Mouse (Mus musculus) T-helper 2 cell (primary cell): ENCODE measurements around the gene Tgm4.

ENCODE experiments used
- in situ Hi-C: fragments of 300-600 bp; cut with MboI, MseI; formaldehyde crosslinking; loops from one replicate; pipeline ENCODE4 v1.15.1; 2025; ENCODE audit warnings: high pct_unique_total_duplicates

The Tgm4 gene

GRCm38 (mm10) chr9:123034426-123034825, at the start of gene Tgm4:
Tgm4 (plus strand) TSS chr9:123034726.
- in situ Hi-C loops = no loop called here

GRCm38 (mm10) chr9:122998406-122999192, 35.9 kb upstream of the Tgm4 start:
- in situ Hi-C loops = no loop called here

- in situ Hi-C loops = no loop called here
Measured at GRCm38 (mm10) chr9:122999193-122999586, 35.3 kb upstream of the Tgm4 start.

GRCm38 (mm10) chr9:123004718-123005117, 29.8 kb upstream of the Tgm4 start:
- in situ Hi-C loops = loop anchor here (5.0 kb wide), 1 partner anchor 47 kb away; no protein-coding TSS in a partner anchor

GRCm38 (mm10) chr9:123006071-123006470, 28.5 kb upstream of the Tgm4 start:
- in situ Hi-C loops = loop anchor here (5.0 kb wide), 1 partner anchor 49 kb away; no protein-coding TSS in a partner anchor

- in situ Hi-C loops = no loop called here
Measured at GRCm38 (mm10) chr9:123020995-123021631, 13.4 kb upstream of the Tgm4 start, which contains the start of gene Tmem42. Tmem42 (plus strand) TSS chr9:123021326.

GRCm38 (mm10) chr9:123021636-123022379, 12.7 kb upstream of the Tgm4 start:
- in situ Hi-C loops = no loop called here

- in situ Hi-C loops = no loop called here
Measured at GRCm38 (mm10) chr9:123024201-123024600, 10.3 kb upstream of the Tgm4 start.

GRCm38 (mm10) chr9:123031496-123032246, 2.9 kb upstream of the Tgm4 start:
- in situ Hi-C loops = no loop called here

- in situ Hi-C loops = no loop called here
Measured at GRCm38 (mm10) chr9:123047665-123048064, 13.1 kb downstream of the Tgm4 start.

- in situ Hi-C loops = no loop called here
Measured at GRCm38 (mm10) chr9:123058724-123059292, 24.3 kb downstream of the Tgm4 start.

- in situ Hi-C loops = loop anchor here (10.0 kb wide), 1 partner anchor 895 kb away; no protein-coding TSS in a partner anchor
Measured at GRCm38 (mm10) chr9:123060172-123060571, 25.6 kb downstream of the Tgm4 start.

GRCm38 (mm10) chr9:123079149-123079548, 44.6 kb downstream of the Tgm4 start:
- in situ Hi-C loops = no loop called here

- in situ Hi-C loops = no loop called here
Measured at GRCm38 (mm10) chr9:123080355-123080754, 45.8 kb downstream of the Tgm4 start.

- in situ Hi-C loops = no loop called here
Measured at GRCm38 (mm10) chr9:123080796-123081195, 46.3 kb downstream of the Tgm4 start.

GRCm38 (mm10) chr9:123085373-123085772, 50.8 kb downstream of the Tgm4 start:
- in situ Hi-C loops = no loop called here

- in situ Hi-C loops = no loop called here
Measured at GRCm38 (mm10) chr9:123087558-123087957, 53.0 kb downstream of the Tgm4 start.

GRCm38 (mm10) chr9:123090844-123091243, 56.3 kb downstream of the Tgm4 start:
- in situ Hi-C loops = no loop called here

- in situ Hi-C loops = loop anchor here (5.0 kb wide), 1 partner anchor 83 kb away; no protein-coding TSS in a partner anchor
Measured at GRCm38 (mm10) chr9:123099631-123100455, 65.3 kb downstream of the Tgm4 start.

GRCm38 (mm10) chr9:123103425-123103824, 68.9 kb downstream of the Tgm4 start:
- in situ Hi-C loops = loop anchor here (5.0 kb wide), 1 partner anchor 86 kb away; no protein-coding TSS in a partner anchor
